Mouse (Mus musculus) forebrain, embryonic 11.5 days (tissue): ENCODE data around the gene Nr3c2. TPM values are rescaled to one million over a fixed set of nuclear protein-coding genes. Genes with fewer than 3 reads are reported as not detected.

Experiments
- ATAC-seq: fragments of 200-750 bp; cut with Nextera tagmentation; replicated peaks from 2 replicates; pipeline ENCODE4 v1.8.0; 2017; ENCODE audit warnings: moderate TSS enrichment; ENCODE audit not compliant: low FRiP score
- DNase-seq: peaks from one replicate; pipeline ENCODE4 v3.0.0-alpha.2; 2017; ENCODE audit warnings: low spot score
- H3K27ac ChIP-seq: fragments of 300-500 bp; sonication (generic); 2 replicates; pipeline ENCODE4 v1.5.1; 2014; ENCODE audit warnings: low read depth, low read length
- H3K27me3 ChIP-seq: fragments of 300-500 bp; sonication (generic); 2 replicates; pipeline ENCODE4 v1.6.1; 2014; ENCODE audit warnings: mild to moderate bottlenecking, low read length, mixed read lengths; ENCODE audit not compliant: control insufficient read depth, insufficient read depth
- H3K36me3 ChIP-seq: fragments of 300-500 bp; sonication (generic); 2 replicates; pipeline ENCODE4 v1.6.1; 2014; ENCODE audit warnings: mild to moderate bottlenecking, low read length, moderate library complexity, mixed read lengths; ENCODE audit not compliant: control insufficient read depth, insufficient read depth
- H3K4me1 ChIP-seq: fragments of 300-500 bp; sonication (generic); replicated peaks from 2 replicates; pipeline ENCODE4 v1.6.1; 2014; ENCODE audit warnings: low read length, mixed read lengths; ENCODE audit not compliant: control insufficient read depth, insufficient read depth
- H3K4me2 ChIP-seq: fragments of 300-500 bp; sonication (generic); 2 replicates; pipeline ENCODE4 v1.6.1; 2014; ENCODE audit warnings: low read depth, mild to moderate bottlenecking, low read length, moderate library complexity, mixed read lengths; ENCODE audit not compliant: severe bottlenecking
- H3K4me3 ChIP-seq: fragments of 300-500 bp; sonication (generic); 2 replicates; pipeline ENCODE4 v1.5.1; 2014; ENCODE audit warnings: low read depth, low read length
- H3K9ac ChIP-seq: fragments of 300-500 bp; sonication (generic); 2 replicates; pipeline ENCODE4 v1.6.1; 2014; ENCODE audit warnings: low read length
- H3K9me3 ChIP-seq: fragments of 300-500 bp; sonication (generic); 2 replicates; pipeline ENCODE4 v1.6.1; 2016; ENCODE audit warnings: low read length, mixed read lengths; ENCODE audit not compliant: control insufficient read depth
- WGBS: fragments of 180-500 bp; shearing (Covaris S2); extraction: QIAGEN DNeasy Blood & Tissue Kit; methylation state at CpG from one replicate; pipeline ENCODE4 v1.1.7; 2014; 5-methylcytosine and 5-hydroxymethylcytosine counted together
- polyA plus RNA-seq: library from polyadenylated mRNA; unstranded; fragments of >200 nt; fragmentation: Nextera tagmentation; extraction: Ambion mirVana; gene quantifications from 2 replicates; pipeline ENCODE4 v1.2.1, GENCODE M21; 2014

The Nr3c2 gene
- polyA plus RNA-seq, 1 experiment from 2014 or later = 0.83 TPM

DNA sequence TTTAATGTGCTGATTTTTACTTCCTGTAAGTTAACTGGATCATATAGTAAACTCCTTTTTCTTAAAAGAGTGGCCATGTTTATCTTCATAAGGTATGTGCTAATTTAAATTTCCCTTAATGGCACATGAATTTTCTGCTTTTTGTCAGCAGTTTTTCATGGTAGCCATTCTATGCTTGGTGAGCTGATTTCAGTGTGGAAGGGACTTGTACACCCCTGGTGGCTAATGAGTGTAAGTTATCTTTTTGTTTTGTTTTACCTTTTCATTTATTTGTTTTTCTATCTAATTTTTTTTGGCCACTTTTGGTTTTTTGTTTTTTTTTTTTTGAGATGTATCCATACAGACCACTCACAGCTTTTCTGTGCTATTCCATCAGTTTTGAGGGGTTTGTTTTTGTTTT is 340.2 kb downstream of the Nr3c2 start:
- no peaks in the 10 kb centered on the region for H3K27me3 ChIP-seq
- H3K4me1 ChIP-seq = no peaks in the 10 kb centered on the region
- no peaks in the 10 kb centered on the region for H3K36me3 ChIP-seq
- no peak overlapping the region for H3K9ac ChIP-seq
- no peaks in the 10 kb centered on the region for H3K9me3 ChIP-seq
- no peak overlapping the region for H3K4me3 ChIP-seq
- DNase-seq (no peak), ATAC-seq (0 out of 2 replicates have a peak, but pooled peaks have one; percentile 15)
- H3K4me2 ChIP-seq = no peak overlapping the region
- H3K27ac ChIP-seq = no peak overlapping the region

DNA sequence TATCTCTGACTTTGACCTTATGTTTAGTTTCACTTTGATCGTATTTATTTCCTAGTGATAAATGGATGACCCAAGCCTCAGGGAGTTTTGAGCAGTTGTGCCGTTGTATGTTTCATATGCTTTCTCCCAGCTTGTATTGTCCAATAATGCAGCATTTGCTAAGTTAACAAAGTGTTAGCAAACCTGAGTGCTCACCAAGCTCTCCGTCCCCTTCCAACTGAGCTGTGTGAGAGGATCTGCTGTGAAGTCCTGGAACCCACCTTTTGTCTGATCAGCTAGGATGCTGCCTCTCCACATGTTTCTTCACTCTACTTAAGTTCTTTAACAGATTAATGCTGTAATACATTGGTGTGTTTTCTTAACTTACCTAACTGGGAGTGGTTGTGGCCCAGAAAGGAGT is 342.1 kb downstream of the Nr3c2 start:
- no peak for ATAC-seq
- Histone ChIP-seq H3K27me3 (no peaks in the 10 kb centered on the region), H3K9ac (no peak overlapping the region)

DNA sequence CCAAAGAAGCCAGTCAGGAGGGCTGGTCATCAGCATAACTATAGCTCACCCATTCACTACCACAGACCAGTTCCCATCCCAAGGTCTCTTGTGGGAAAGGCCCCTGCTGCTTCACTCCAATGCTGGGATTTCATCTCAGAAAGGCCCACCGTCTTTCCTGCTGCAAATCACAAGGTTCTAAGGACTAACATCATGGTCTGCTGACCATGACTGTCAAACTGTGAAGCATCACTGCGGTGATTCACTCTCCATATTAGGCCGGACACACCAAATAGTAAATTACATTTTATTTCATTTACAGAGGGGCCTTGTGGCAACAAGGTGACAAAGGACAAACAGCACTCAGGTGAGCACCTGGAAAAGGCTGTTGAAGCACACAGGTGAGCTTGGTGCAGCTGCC is 350.9 kb downstream of the Nr3c2 start:
- H3K9me3 ChIP-seq = no peaks in the 10 kb centered on the region
- no peaks in the 10 kb centered on the region for H3K36me3 ChIP-seq
- H3K27ac ChIP-seq = no peak overlapping the region
- no peak overlapping the region for H3K4me3 ChIP-seq
- WGBS = 90% methylated on average over 3 of the region's 3 CpGs
- ATAC-seq (no peak), DNase-seq (no peak)
- H3K27me3 ChIP-seq = no peaks in the 10 kb centered on the region
- H3K9ac ChIP-seq = no peak overlapping the region
- H3K4me2 ChIP-seq = no peak overlapping the region
- H3K4me1 ChIP-seq = no peaks in the 10 kb centered on the region

More for the DNA sequence above, 342.1 kb downstream of the Nr3c2 start:
- Histone ChIP-seq H3K36me3 (no peaks in the 10 kb centered on the region), H3K4me2 (no peak overlapping the region), H3K4me3 (no peak overlapping the region), H3K27ac (no peak overlapping the region), H3K9me3 (no peaks in the 10 kb centered on the region), H3K4me1 (no peaks in the 10 kb centered on the region)
- WGBS = 93% methylated on average over 3 of the region's 3 CpGs
- no peak for DNase-seq

DNA sequence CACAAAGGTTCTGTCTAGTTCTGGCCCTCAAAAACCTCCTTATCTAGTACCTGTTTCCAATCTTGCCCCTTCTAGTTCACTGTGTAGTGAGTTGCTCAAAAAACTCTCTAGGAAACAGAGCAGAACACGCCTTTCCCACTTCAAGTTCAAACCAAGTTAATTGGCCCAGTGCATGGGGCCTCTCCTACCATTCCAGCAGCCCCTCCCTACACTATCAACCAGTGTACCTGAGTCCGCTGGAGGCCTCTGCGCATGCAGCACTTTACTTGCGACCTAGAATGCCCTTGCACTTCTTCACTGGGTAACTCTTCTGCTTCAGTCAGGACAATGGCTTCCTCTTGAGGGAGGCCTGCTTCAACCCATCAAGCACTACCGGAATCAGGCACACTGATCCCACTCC is 351.9 kb downstream of the Nr3c2 start:
- H3K4me3 ChIP-seq = no peak overlapping the region
- ATAC-seq (no peak), DNase-seq (no peak)
- WGBS = 97% methylated on average over 5 of the region's 5 CpGs
- no peak overlapping the region for H3K9ac ChIP-seq
- no peaks in the 10 kb centered on the region for H3K9me3 ChIP-seq
- H3K27ac ChIP-seq = no peak overlapping the region
- H3K27me3 ChIP-seq = no peaks in the 10 kb centered on the region
- H3K4me1 ChIP-seq = no peaks in the 10 kb centered on the region
- no peaks in the 10 kb centered on the region for H3K36me3 ChIP-seq
- H3K4me2 ChIP-seq = no peak overlapping the region

DNA sequence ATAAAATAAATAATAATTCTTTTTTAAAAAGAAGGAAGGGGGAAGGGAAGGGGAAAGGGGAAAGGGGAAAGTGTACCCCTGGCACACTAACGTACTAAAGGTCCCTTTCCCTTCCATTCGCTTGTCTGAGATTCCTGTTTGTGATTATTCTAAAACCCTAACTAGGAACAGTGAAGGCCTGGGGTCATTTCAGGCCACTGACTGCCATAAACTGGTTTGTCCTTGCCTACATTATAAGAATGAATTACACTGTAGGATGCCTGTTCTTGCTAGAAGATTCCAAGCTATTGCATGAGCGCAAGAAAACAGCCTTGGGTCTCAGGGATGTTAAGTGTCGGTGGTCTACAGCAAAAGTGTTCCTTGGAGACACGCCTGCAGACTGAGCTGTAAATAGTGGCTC is 355.2 kb downstream of the Nr3c2 start:
- H3K4me2 ChIP-seq = no peak overlapping the region
- H3K4me3 ChIP-seq = no peak overlapping the region
- H3K27ac ChIP-seq = no peak overlapping the region
- DNase-seq = no peak
- H3K9me3 ChIP-seq = no peaks in the 10 kb centered on the region
- ATAC-seq = no peak
- H3K36me3 ChIP-seq = no peaks in the 10 kb centered on the region
- 76% methylated on average over 5 of the region's 5 CpGs for WGBS
- H3K4me1 ChIP-seq = no peaks in the 10 kb centered on the region
- no peak overlapping the region for H3K9ac ChIP-seq
- H3K27me3 ChIP-seq = no peaks in the 10 kb centered on the region

DNA sequence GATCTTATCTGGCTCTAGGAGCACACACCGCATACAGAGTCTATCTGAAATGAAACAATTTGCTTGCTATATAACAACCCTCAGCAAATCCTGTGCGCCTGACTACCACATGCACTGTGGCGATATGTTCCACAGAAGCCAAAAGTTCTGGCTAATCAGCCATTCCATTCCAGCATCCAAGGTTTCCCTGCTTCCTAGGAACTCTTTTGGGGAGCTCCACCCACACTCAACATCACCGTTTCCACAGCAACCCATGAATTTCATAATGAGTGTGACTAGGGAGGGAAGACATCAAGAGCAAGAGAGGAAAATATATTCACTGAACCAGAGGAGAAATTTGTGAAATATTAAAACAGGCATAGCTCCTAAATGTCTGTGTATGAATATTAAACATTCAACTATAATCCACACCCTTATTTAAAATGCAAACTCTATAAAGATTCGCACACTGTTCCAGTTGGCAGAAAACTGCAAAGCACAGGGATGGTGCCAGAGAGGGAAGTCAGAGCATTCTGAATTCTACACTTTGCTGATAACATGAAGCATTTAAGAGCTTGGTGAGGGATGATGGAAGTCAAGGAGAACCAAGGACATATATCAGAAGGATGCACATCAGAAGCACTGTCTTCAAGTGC is 357.3 kb downstream of the Nr3c2 start:
- Histone ChIP-seq H3K4me1 (no peaks in the 10 kb centered on the region), H3K27ac (no peak overlapping the region), H3K4me3 (no peak overlapping the region), H3K4me2 (no peak overlapping the region), H3K36me3 (no peaks in the 10 kb centered on the region), H3K9me3 (no peaks in the 10 kb centered on the region), H3K9ac (no peak overlapping the region), H3K27me3 (no peaks in the 10 kb centered on the region)
- WGBS = 95% methylated on average over 5 of the region's 5 CpGs
- DNase-seq (no peak), ATAC-seq (no peak)

DNA sequence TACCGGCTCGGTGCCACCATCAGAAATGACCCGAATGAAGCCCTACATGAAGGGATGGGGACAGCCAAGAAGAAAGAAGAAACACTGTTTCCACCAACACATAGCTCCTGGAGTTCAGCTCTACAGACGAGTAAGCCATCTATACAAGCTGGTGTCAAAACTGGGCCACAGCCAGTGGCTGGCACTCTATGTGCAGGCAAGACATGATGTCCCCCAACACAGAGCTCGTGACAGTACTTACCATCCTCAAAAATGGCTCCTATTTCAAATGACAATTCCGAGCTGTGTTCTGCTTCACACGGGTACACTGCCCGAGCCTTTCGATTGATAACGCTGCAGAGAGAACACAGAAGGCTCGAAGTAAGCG is 357.8 kb downstream of the Nr3c2 start:
- Histone ChIP-seq H3K4me1 (no peaks in the 10 kb centered on the region), H3K27me3 (no peaks in the 10 kb centered on the region), H3K4me2 (no peak overlapping the region), H3K4me3 (no peak overlapping the region), H3K27ac (no peak overlapping the region), H3K9ac (no peak overlapping the region), H3K9me3 (no peaks in the 10 kb centered on the region), H3K36me3 (no peaks in the 10 kb centered on the region)
- ATAC-seq (no peak), DNase-seq (no peak)
- 93% methylated on average over 12 of the region's 12 CpGs for WGBS

DNA sequence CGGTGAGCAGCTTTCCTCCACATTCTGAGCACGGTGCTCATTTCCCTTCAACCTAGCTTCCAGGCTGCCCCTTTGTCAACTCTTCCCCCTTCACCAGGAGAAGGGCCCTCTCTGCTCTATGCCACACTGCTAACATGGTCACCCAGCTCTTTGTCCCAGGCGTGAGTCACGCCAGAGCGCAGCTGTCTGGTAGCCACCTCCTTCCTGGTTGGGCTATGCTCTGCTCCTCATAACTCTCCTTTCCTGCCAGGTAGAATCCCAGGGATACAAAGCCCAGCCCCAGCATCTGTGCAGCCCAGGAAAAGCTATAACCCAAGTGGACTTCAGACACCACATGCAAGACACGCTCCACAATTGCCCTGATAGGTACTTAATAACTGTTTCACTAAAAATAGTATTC is 362.0 kb downstream of the Nr3c2 start:
- Histone ChIP-seq H3K27me3 (no peaks in the 10 kb centered on the region), H3K27ac (no peak overlapping the region), H3K4me2 (no peak overlapping the region), H3K9ac (no peak overlapping the region), H3K4me1 (no peaks in the 10 kb centered on the region), H3K36me3 (no peaks in the 10 kb centered on the region), H3K9me3 (no peaks in the 10 kb centered on the region), H3K4me3 (no peak overlapping the region)
- DNase-seq (no peak), ATAC-seq (no peak)
- WGBS = 91% methylated on average over 6 of the region's 6 CpGs

DNA sequence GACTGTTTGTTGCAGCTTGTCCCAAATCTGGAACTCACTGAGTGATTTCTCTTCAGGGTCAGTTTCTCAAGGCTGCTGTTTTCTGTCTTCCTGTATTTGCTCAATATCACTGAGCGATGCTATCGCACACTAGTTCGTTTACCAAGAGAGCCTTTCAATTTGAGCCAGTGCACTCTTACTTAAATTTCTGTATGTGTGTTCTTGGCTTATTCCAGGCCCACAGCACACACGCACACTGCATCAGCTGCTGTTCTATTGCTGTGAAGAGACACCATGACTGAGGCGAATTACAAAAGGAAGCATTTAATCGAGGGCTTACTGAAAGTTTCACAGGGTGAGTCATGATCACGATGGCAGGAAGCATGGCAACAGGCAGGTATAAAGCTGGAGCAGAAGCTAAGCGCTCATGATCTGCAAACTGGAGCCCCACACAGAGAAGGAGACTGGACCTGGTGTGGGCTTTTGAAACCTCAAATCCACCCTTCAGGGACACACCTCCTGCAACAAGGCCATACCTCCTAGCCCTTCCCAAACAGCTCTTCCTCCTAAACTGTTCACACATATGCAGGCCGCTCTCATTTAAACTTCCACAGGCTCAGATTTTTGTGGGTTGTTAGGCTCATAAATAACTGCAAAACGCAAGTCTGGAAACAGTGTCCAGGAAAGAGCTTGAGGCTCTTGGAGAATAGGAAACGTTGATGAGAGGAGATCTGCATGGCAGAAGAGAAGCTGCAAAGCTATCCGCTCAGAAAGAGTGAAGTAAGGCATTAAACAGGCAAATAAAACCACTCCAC is 363.2 kb downstream of the Nr3c2 start:
- H3K4me2 ChIP-seq = no peak overlapping the region
- WGBS = 91% methylated on average over 12 of the region's 12 CpGs
- no peaks in the 10 kb centered on the region for H3K36me3 ChIP-seq
- no peak overlapping the region for H3K9ac ChIP-seq
- no peak for ATAC-seq
- no peaks in the 10 kb centered on the region for H3K9me3 ChIP-seq
- no peak overlapping the region for H3K27ac ChIP-seq
- no peaks in the 10 kb centered on the region for H3K27me3 ChIP-seq
- no peak overlapping the region for H3K4me3 ChIP-seq
- H3K4me1 ChIP-seq = no peaks in the 10 kb centered on the region
- DNase-seq = no peak
